In genomic region chr10:39986466-39986865, GRCm38 (mm10) we compare ENCODE assay signal across 16 mouse cellular contexts. TPM values are rescaled to one million over a fixed set of nuclear protein-coding genes. Genes with fewer than 3 reads are reported as not detected.
"Had no signal": no experiment of that assay in that cellular context is flagged by ENCODE, and none has a peak within 500 bp of the region (broad histone marks: within the 10 kb centered on the region; RNA-seq: fewer than 3 reads in every experiment).

TSS of gene Mfsd4b5 (minus strand) at chr10:39986646.

- DNase-seq: lung, adult 2 months; lung, postnatal 4 days; retina, postnatal 1 day; right cerebral cortex, postnatal 4 days; spleen, adult 18-20 months; thymus, adult 18-20 months; thymus, postnatal 25 days had no signal

- H3K36me3 ChIP-seq: hindbrain, embryonic 15.5 days; limb, embryonic 13.5 days; midbrain, embryonic 10.5 days; midbrain, embryonic 15.5 days; neural tube, embryonic 12.5 days had no signal

- H3K4me3 ChIP-seq: hindbrain, embryonic 15.5 days; layer of hippocampus, adult 2 months; limb, embryonic 13.5 days; midbrain, embryonic 10.5 days; midbrain, embryonic 15.5 days; neural tube, embryonic 12.5 days had no signal

- H3K4me1 ChIP-seq: hindbrain, embryonic 15.5 days; limb, embryonic 13.5 days; midbrain, embryonic 10.5 days; midbrain, embryonic 15.5 days; neural tube, embryonic 12.5 days had no signal

- H3K27ac ChIP-seq: hindbrain, embryonic 15.5 days; layer of hippocampus, adult 2 months; limb, embryonic 13.5 days; liver, embryonic 14.5 days; midbrain, embryonic 10.5 days; midbrain, embryonic 15.5 days; neural tube, embryonic 12.5 days had no signal

- H3K9me3 ChIP-seq: hindbrain, embryonic 15.5 days; limb, embryonic 13.5 days; midbrain, embryonic 10.5 days; midbrain, embryonic 15.5 days; neural tube, embryonic 12.5 days had no signal

- H3K27me3 ChIP-seq: hindbrain, embryonic 15.5 days; limb, embryonic 13.5 days; midbrain, embryonic 15.5 days; neural tube, embryonic 12.5 days had no signal

RNA-seq across cellular contexts. Expression of gene Mfsd4b5, which starts in this region (rescaled TPM):
- total RNA-seq: monocyte, adult 5-6 weeks had no signal
- polyA plus RNA-seq: midbrain, embryonic 10.5 days; midbrain, embryonic 15.5 days; stomach, embryonic 14.5 days had no signal
